Mouse (Mus musculus): ENCODE measurements around the gene Kcns3.

Kcns3 gene

DNA sequence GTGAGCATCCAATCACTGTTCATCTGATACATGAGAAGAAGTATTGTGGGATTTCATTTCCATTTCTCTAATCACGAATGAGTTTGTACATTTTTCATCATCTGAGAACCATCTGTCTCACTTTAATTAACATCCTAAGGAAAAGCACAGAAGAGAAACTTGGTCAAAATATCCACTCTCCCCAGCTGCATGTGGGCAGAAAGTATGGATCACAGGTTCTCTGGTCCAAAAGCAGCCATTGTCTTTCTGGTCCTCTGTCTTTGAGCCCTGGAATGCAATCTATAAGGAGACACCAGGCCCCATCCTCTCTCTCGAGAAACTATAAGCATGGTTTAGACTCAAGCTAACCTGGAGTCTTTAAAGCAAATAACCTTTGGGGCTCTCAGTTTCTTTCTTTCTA, 79.8 kb downstream of the Kcns3 start:
- DNase-seq (ENCODE audit: low read depth, low spot score): no peak

DNA sequence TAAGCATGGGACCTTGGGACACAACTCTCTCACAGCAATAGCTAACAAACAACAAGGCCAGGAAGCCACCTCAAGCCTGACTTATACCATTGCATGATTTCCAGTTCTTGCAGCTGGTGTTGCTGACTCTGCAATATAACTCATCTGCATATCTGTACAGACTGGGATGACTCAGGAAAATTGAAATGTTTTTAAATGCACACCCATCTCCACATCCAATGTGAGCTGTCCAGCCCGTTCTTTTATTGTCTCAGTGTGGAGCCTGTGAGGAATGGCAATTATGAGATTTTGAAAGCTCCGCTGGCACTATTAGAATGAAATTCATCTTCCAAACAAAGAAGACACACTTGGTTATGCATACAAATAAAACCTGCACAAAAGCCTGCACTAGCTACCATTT, 84.0 kb downstream of the Kcns3 start:
- no peak for DNase-seq (ENCODE audit: low read depth, low spot score)

DNA sequence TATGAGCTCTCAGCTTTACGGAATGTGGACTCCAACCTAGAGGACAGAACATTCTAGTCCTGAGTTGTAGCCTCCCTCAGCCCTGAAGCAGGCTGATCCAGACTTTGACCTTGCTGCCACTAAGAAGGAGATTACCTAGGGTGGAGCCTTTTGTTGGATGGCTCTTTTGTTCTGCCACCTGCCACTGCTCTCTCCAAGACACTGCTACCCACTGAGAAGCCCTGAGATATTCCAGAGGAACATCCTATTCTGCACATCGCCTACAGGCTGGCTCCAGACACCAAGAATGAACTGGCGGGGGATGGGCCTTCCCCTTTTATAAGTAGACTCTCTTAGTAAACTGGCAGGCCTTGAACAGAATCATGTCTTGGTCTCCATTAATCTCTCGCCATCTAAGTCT, 98.2 kb downstream of the Kcns3 start:
- DNase-seq (ENCODE audit: low read depth, low spot score): peak; percentile 88

- DNase-seq (ENCODE audit: low read depth, low spot score): peak; percentile 61
Measured at GRCm38 (mm10) chr12:11041821-11042220, 109.0 kb downstream of the Kcns3 start.

Data from ZHBTc4 (cell line).